Comparison of ENCODE assay signal across 10 mouse cellular contexts in the genomic region with DNA sequence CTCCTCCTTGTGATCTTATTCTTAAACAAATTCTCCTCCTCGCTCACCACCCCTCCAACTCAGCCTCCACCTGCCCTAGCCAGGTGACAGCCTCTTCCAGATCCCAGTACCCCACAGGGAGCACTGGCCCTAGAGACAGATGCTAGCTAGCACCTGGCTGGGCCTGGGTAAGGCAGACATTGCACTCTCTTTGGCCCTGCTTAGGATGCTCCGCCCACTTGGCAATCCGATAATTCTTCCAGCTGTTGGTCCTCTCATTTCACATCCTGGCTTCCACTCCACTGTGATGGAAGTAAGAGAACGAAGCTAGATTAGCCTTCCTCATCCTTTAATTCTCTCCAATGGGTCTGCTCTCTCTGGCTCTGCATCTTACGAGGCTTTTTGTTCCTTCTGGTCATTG.
DNase-seq lines count a peak whose midpoint lies in the region; ATAC-seq and TF ChIP-seq lines count a peak whose summit lies in the region.
"Had no signal": no experiment of that assay in that cellular context is flagged by ENCODE, and none has a peak within 500 bp of the region (broad histone marks: within the 10 kb centered on the region; RNA-seq: fewer than 3 reads in every experiment).

No protein-coding gene starts in this region.

- no peak for ATAC-seq in intestine, postnatal 0 days
- ATAC-seq: Patski had no signal

- no peaks in the 10 kb centered on the region for H3K27me3 ChIP-seq in intestine, postnatal 0 days (replicated peaks; ENCODE audit: control insufficient read depth, insufficient read depth, low read length)

- no peak overlapping the region for H3K4me2 ChIP-seq in intestine, postnatal 0 days (replicated peaks; ENCODE audit: low read depth)
- H3K4me2 ChIP-seq: liver, embryonic 11.5 days had no signal

- no peak overlapping the region for H3K4me3 ChIP-seq in intestine, postnatal 0 days (ENCODE audit: low read depth, low read length)

- DNase-seq in urinary bladder, postnatal 14 days (ENCODE audit: low spot score), result peak; percentile 14
- DNase-seq in urinary bladder, postnatal 10 days (ENCODE audit: low spot score), result no peak
- peak; percentile 8 for DNase-seq in heart, postnatal 25 days (ENCODE audit: low spot score)
- peak; percentile 2 for DNase-seq in lung, postnatal 25 days (ENCODE audit: low spot score)
- no peak for DNase-seq in urinary bladder, postnatal 4 days (ENCODE audit: low spot score in 2 of 2)
- no peak for DNase-seq in adrenal gland, postnatal 10 days
- DNase-seq: cerebellum, adult 2 months had no signal

- no peak overlapping the region for H3K9ac ChIP-seq in intestine, postnatal 0 days (ENCODE audit: low read depth, low read length)

- WGBS in intestine, postnatal 0 days, result 28% methylated on average over 5 of the region's 5 CpGs

- no peaks in the 10 kb centered on the region for H3K9me3 ChIP-seq in intestine, postnatal 0 days (ENCODE audit: control insufficient read depth)

- no peak for TF ChIP-seq CTCF in intestine, postnatal 0 days (IDR thresholded peaks at IDR 0.05; ENCODE audit: low read depth)

- intact Hi-C loops in heart, postnatal 25 days (cut with DNase I), result no loop called here

- H3K4me1 ChIP-seq in intestine, postnatal 0 days (replicated peaks; ENCODE audit: control insufficient read depth, insufficient read depth, low read length), result no peaks in the 10 kb centered on the region

- H3K27ac ChIP-seq in intestine, postnatal 0 days (ENCODE audit: low read depth, low read length), result no peak overlapping the region

- H3K36me3 ChIP-seq in intestine, postnatal 0 days (ENCODE audit: control insufficient read depth, insufficient read depth), result no peaks in the 10 kb centered on the region

Comparison
In these comparisons a context has a peak if more than half of its experiments do, and no peak if none do; other contexts are left out.
1. DNase-seq: peak in urinary bladder, postnatal 14 days (single experiment), heart, postnatal 25 days (single experiment) and lung, postnatal 25 days (single experiment); none in urinary bladder, postnatal 10 days (single experiment), urinary bladder, postnatal 4 days (0 of 2) and adrenal gland, postnatal 10 days (single experiment).